In the genomic region with DNA sequence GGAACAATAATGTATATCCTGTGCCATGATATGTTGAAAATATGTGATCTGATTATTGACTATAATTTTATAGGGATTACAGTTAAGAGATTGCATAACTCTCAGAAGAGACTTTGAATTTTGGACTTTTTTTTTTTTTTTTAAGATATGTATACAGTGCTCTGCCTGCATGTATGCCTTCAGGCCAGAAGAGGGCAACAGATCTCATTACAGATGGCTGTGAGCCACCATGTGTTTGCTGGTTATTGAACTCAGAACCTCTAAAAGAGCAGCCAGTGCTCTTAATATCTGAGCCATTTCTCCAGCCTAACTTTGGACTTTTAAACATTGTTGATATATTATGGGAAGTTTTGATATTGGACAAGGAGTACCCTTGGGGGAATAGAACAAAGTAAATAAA, we compare ENCODE assay signal across 9 mouse cellular contexts. TPM values are rescaled to one million over a fixed set of nuclear protein-coding genes. Genes with fewer than 3 reads are reported as not detected.
A peak's percentile ranks its signal among the peaks of the same experiment; 100 is the strongest.
DNase-seq lines count a peak whose midpoint lies in the region; ATAC-seq and TF ChIP-seq lines count a peak whose summit lies in the region.
"Had no signal": no experiment of that assay in that cellular context is flagged by ENCODE, and none has a peak within 500 bp of the region (broad histone marks: within the 10 kb centered on the region; RNA-seq: fewer than 3 reads in every experiment).

No protein-coding gene starts in this region.

- no peak for TF ChIP-seq POLR2A in heart, adult 2 months (IDR thresholded peaks at IDR 0.05; ENCODE audit: insufficient read depth, low read depth, low read length)

- H3K4me2 ChIP-seq in lung, embryonic 14.5 days: no peak overlapping the region

- peak; percentile 68 for ATAC-seq in lung, embryonic 14.5 days (ENCODE audit: insufficient read depth)

- no peak for DNase-seq in heart, adult 2 months
- DNase-seq in heart, adult 8-10 months (ENCODE audit: low spot score): no peak
- peak; percentile 29 to 39 for DNase-seq in right cerebral cortex, postnatal 10 days (ENCODE audit: low spot score in 2 of 2)
- DNase-seq in right cerebral cortex, postnatal 4 days: no peak
- peak; percentile 11 for DNase-seq in embryonic facial prominence, embryonic 10.5 days (ENCODE audit: low spot score)
- DNase-seq in lung, embryonic 14.5 days: peak; percentile 78
- DNase-seq in gastrocnemius, postnatal 14 days: no peak
- no peak for DNase-seq in gastrocnemius, postnatal 36 days

- no peaks in the 10 kb centered on the region for H3K79me2 ChIP-seq in heart, adult 2 months (replicated peaks; ENCODE audit: control insufficient read depth, insufficient read depth, low read length)

- H3K9ac ChIP-seq in heart, adult 2 months (ENCODE audit: low read depth, low read length): no peak overlapping the region
- no peak overlapping the region for H3K9ac ChIP-seq in lung, embryonic 14.5 days

- no peaks in the 10 kb centered on the region for H3K4me1 ChIP-seq in heart, adult 2 months (ENCODE audit: control insufficient read depth, insufficient read depth, low read length)
- no peaks in the 10 kb centered on the region for H3K4me1 ChIP-seq in embryonic facial prominence, embryonic 10.5 days
- no peaks in the 10 kb centered on the region for H3K4me1 ChIP-seq in lung, embryonic 14.5 days (ENCODE audit: insufficient read depth)

- peak; percentile 80 for TF ChIP-seq CTCF in heart, adult 2 months (IDR thresholded peaks at IDR 0.05)
- TF ChIP-seq CTCF in lung, embryonic 14.5 days (IDR thresholded peaks at IDR 0.05; ENCODE audit: low read depth): peak; percentile 74

- no peak for TF ChIP-seq EP300 in heart, adult 2 months (IDR thresholded peaks at IDR 0.05; ENCODE audit: insufficient read depth, low read depth, low read length)

- no peaks in the 10 kb centered on the region for H3K9me3 ChIP-seq in embryonic facial prominence, embryonic 10.5 days
- no peaks in the 10 kb centered on the region for H3K9me3 ChIP-seq in lung, embryonic 14.5 days (ENCODE audit: low read depth, low read length)

- H3K36me3 ChIP-seq in heart, adult 2 months (ENCODE audit: control insufficient read depth, insufficient read depth, low read length): no peaks in the 10 kb centered on the region
- peaks cover 33% of the 10 kb centered on the region for H3K36me3 ChIP-seq in embryonic facial prominence, embryonic 10.5 days (replicated peaks)
- H3K36me3 ChIP-seq in lung, embryonic 14.5 days (ENCODE audit: insufficient read depth): peaks cover 22% of the 10 kb centered on the region

- intact Hi-C loops in heart, adult 2 months (cut with DNase I): loop anchor here (5.0 kb wide), 2 partner anchors 86 to 101 kb away; no protein-coding TSS in a partner anchor
- intact Hi-C loops in gastrocnemius, postnatal 14 days (cut with DNase I; ENCODE audit: low total_unique reads): loop anchor here (10.0 kb wide), 1 partner anchor 93 kb away; no protein-coding TSS in a partner anchor
- intact Hi-C loops in gastrocnemius, postnatal 36 days (cut with DNase I): loop anchor here (5.0 kb wide), 1 partner anchor 86 kb away; no protein-coding TSS in a partner anchor

- no peaks in the 10 kb centered on the region for H3K27me3 ChIP-seq in heart, adult 2 months (ENCODE audit: control insufficient read depth, insufficient read depth, low read length)
- no peaks in the 10 kb centered on the region for H3K27me3 ChIP-seq in embryonic facial prominence, embryonic 10.5 days (replicated peaks; ENCODE audit: low read depth, poor library complexity, severe bottlenecking)
- H3K27me3 ChIP-seq in lung, embryonic 14.5 days (ENCODE audit: insufficient read depth, low read length): no peaks in the 10 kb centered on the region

- no peak overlapping the region for H3K4me3 ChIP-seq in heart, adult 2 months
- no peak overlapping the region for H3K4me3 ChIP-seq in embryonic facial prominence, embryonic 10.5 days
- no peak overlapping the region for H3K4me3 ChIP-seq in lung, embryonic 14.5 days (ENCODE audit: low read depth, low read length)
- H3K4me3 ChIP-seq: myocyte had no signal

- H3K27ac ChIP-seq in heart, adult 2 months: no peak overlapping the region
- H3K27ac ChIP-seq in embryonic facial prominence, embryonic 10.5 days (replicated peaks): no peak overlapping the region
- H3K27ac ChIP-seq in lung, embryonic 14.5 days (ENCODE audit: low read depth): no peak overlapping the region

RNA-seq across cellular contexts. Expression of a gene that starts 12.1 kb away (rescaled TPM):
- total RNA-seq in heart, adult 2 months (2021): 10 to 100 TPM; 63.5 to 68.9 TPM
- polyA plus RNA-seq in heart, adult 2 months (2012; rRNA removed): 19.0 and 40.9 TPM in 2 replicates
- 10 to 100 TPM; 66.9 to 68.9 (median 67.8) TPM for total RNA-seq in heart, adult 8-10 months (2022)
- polyA plus RNA-seq in embryonic facial prominence, embryonic 10.5 days (2016; fragmentation: Nextera tagmentation; extraction: Ambion mirVana): 140 and 147 TPM in 2 replicates
- polyA plus RNA-seq in lung, embryonic 14.5 days (2014; fragmentation: Nextera tagmentation; extraction: Ambion mirVana): 135 and 137 TPM in 2 replicates
- 10 to 100 TPM; 51.5 to 52.4 TPM for total RNA-seq in gastrocnemius, postnatal 14 days (2021)
- 10 to 100 TPM; 45.3 to 52.1 TPM for total RNA-seq in gastrocnemius, postnatal 36 days (2021)

RNA-seq across cellular contexts. Expression of a gene that starts 12.3 kb away (rescaled TPM):
- 1 to 10 TPM; 5.2 to 5.5 TPM for total RNA-seq in heart, adult 2 months (2021)
- polyA plus RNA-seq in heart, adult 2 months (2012; rRNA removed): 6.1 and 7.1 TPM in 2 replicates
- 1 to 10 TPM; 5.0 to 7.0 (median 5.3) TPM for total RNA-seq in heart, adult 8-10 months (2022)
- 154 and 158 TPM in 2 replicates for polyA plus RNA-seq in embryonic facial prominence, embryonic 10.5 days (2016; fragmentation: Nextera tagmentation; extraction: Ambion mirVana)
- 130 and 132 TPM in 2 replicates for polyA plus RNA-seq in lung, embryonic 14.5 days (2014; fragmentation: Nextera tagmentation; extraction: Ambion mirVana)
- 1 to 10 TPM; 7.2 to 9.5 TPM for total RNA-seq in gastrocnemius, postnatal 14 days (2021)
- total RNA-seq in gastrocnemius, postnatal 36 days (2021): 1 to 10 TPM; 3.5 to 4.9 TPM

Comparison
In these comparisons a context has a peak if more than half of its experiments do, and no peak if none do; other contexts are left out.
1. DNase-seq: peak in right cerebral cortex, postnatal 10 days (2 of 2), embryonic facial prominence, embryonic 10.5 days (single experiment) and lung, embryonic 14.5 days (single experiment); none in heart, adult 2 months (0 of 2), heart, adult 8-10 months (single experiment), right cerebral cortex, postnatal 4 days (single experiment), gastrocnemius, postnatal 14 days (single experiment) and gastrocnemius, postnatal 36 days (0 of 2).